Mouse (Mus musculus) brain, embryonic 14.5 days (tissue): ENCODE data around the gene Dse.

Source experiments
- CTCF ChIP-seq: fragments of 200-500 bp; IDR thresholded peaks from 2 replicates; pipeline ENCODE4 v1.5.1; 2012; ENCODE audit warnings: inconsistent platforms, mild to moderate bottlenecking, moderate library complexity, borderline replicate concordance; ENCODE audit not compliant: insufficient read depth, insufficient read length; ENCODE audit errors: extremely low read depth
- POLR2A ChIP-seq: fragments of 200-500 bp; IDR thresholded peaks from 2 replicates; pipeline ENCODE4 v1.6.1; 2012; ENCODE audit warnings: mild to moderate bottlenecking, inconsistent platforms, borderline replicate concordance; ENCODE audit not compliant: poor library complexity, insufficient read depth, insufficient read length, severe bottlenecking; ENCODE audit errors: extremely low read depth

DNA sequence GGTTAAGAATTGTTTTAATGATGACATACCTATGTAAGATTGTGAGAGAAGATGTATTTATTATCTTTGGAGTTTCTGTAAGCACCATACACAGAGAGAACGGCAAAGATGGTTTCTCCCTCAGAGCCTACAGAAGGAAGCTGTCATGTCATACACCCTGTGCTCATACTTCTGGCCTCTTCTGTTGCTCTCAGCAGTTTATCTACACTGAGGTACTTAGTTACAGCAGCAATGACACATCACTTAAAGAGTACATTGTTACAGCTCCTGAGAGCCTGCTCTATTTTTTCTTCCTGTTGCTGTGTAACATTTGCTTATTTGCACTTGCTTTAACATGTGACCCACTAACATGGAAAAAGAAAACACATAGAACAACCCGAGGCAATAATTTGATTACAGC lies 40.5 kb downstream of the Dse start:
- TF ChIP-seq POLR2A (no peak), CTCF (no peak)
